Mouse (Mus musculus): Measurements from ENCODE around the gene St6galnac3.

St6galnac3 gene

GRCm38 (mm10) chr3:153734741-153735140 is 9.8 kb upstream of the St6galnac3 start:
- intact Hi-C loops (cut with DNase I), result no loop called here

- intact Hi-C loops (cut with DNase I), result no loop called here
Observed at GRCm38 (mm10) chr3:153733364-153734159, 8.6 kb upstream of the St6galnac3 start.

GRCm38 (mm10) chr3:153732749-153733148 is 7.8 kb upstream of the St6galnac3 start:
- intact Hi-C loops (cut with DNase I), result no loop called here

DNA sequence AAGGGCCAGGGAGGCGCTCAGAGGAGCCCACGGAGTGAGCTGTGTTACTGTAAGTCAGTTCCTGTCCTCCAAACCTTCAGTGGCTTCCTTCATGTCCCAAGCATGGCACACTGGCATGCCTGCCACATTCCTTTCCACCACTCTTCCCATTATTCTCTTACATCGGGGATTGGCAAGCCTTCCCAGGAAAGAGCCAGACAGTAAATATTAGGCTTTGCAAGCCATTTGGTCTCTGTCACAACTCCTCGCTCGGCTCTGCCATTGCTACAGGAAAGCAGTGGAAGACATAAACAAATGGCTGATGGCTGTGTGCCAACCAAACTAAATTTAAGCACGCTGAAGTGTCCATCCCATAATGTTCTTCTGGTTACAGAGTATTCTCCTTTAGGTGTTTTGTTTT is 7.1 kb upstream of the St6galnac3 start:
- intact Hi-C loops (cut with DNase I), result no loop called here

DNA sequence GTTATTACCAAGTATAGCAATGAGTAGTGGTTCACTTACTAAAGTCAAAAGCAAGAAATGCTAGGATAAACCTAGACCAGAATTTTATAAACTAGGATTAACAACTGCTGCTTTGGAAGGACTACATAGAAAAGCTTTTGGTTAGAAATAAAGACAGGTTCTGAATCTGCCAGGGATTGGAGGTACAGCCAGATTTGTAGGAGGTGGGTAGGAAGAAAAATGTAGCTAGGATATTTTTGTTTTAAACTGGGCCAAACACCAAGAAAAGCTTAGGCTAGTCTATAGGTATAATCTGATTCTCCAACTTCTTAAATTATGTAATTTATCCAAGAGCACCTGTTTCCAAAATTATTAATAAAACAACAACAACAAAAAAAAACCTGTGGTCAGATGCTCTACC is 3.6 kb upstream of the St6galnac3 start:
- intact Hi-C loops (cut with DNase I), result no loop called here

DNA sequence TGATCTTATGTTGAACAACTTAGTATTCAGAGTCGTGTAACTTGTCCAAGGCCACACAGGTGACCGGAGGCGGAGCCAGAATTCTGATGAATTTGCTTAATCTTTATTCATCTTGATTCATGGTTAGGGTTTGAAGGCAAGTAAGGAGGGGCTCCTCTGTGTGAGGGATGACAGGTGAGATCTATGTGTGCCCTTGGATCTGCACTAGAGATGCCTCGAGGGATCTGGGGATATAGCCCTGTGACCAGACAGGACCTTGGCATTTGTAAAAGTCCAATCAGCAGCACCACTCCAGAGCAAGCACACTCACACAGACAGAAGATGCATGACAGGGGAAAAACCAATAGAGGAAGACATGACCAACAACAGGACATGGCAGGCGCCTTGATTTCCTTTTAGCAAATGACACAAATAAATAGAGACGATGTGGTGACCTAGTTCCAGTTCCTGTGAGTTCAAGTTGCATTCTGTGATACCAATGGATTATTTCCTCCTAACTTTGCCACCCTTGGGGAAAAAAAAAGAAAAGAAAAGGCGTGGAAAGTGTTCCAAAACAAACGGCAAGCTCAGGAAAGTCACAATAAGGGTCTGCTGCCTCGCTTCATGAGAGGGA is 1.4 kb downstream of the St6galnac3 start:
- intact Hi-C loops (cut with DNase I), result no loop called here

DNA sequence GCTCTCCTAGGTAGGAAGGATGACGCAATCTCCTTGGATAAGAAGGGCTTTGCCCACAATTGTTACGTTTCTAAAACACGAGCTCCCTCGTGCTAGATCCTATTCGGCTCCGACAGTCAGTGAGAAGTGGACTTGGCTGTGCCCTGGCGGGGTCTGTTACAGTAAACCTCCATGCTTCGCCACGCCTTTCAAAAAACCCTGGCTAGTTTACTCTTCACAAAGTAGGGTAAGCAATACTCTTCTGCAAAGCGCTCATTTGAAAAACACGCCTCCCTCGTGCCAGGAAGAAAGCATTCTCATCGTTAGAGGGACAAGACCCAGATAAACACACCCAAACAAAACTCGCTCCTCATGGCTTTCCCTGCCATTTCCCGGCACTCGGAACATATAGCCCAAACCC is 3.4 kb downstream of the St6galnac3 start:
- intact Hi-C loops (cut with DNase I), result no loop called here

DNA sequence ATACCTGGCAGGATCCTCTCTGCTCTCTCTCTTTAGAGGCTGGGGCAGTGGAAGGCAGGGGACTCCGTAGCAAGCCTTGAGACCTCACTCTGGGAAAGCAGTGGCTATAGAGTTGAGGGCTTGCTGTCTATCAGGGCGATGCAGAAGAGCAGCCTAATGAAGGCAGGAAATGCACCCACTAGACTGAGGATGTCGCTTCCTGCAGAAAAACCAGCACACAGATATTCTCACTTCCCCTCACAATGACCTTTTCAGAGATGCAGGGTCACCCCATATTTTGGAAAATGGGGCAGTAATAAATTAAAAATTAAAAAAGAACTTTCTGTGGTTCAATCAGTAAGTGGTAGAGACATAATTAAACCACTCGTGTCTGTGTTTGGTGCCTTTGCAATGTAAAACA is 4.1 kb downstream of the St6galnac3 start:
- intact Hi-C loops (cut with DNase I), result no loop called here

DNA sequence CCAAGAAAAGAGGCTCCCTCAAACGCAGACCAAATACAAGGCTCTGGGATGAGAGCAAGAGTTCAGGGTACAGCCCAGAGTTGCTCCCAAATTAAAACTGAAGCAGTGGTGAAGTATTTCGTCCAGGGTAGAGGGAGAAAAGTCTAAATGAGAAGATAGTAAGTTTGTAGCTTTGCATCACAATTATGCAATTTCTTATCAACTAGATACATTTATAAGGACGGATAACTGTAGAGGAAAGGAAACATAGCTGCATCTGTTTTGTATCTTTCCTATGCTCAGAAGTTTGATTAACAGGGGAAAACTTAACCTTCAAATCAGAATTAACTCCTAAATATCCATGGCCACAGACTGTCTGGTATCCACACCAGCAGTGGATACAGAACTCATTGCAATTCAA is 4.7 kb downstream of the St6galnac3 start:
- intact Hi-C loops (cut with DNase I), result no loop called here

- intact Hi-C loops (cut with DNase I), result no loop called here
Observed at GRCm38 (mm10) chr3:153719256-153719970, 5.6 kb downstream of the St6galnac3 start.

- intact Hi-C loops (cut with DNase I), result no loop called here
Observed at GRCm38 (mm10) chr3:153718724-153719123, 6.2 kb downstream of the St6galnac3 start.

- intact Hi-C loops (cut with DNase I), result no loop called here
Observed at GRCm38 (mm10) chr3:153717742-153718141, 7.2 kb downstream of the St6galnac3 start.

DNA sequence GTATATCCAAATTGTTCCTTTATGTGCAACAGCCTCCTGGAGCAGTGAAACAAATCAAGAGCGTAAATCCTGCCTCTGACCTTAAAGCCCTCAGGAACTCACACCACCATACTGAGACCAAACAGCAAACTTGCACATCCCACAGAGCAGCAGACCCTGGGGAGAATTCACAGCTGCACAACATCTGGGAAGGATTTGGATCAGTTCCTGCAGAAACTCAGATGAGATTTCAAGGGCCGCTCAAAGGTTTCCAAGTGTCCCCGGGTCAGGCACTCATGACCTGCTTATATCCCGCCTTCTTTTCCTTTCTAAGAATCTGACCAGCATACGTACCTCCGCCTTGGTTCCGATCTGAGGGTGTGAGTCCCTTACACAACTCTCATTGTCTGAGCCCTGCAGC is 9.3 kb downstream of the St6galnac3 start:
- intact Hi-C loops (cut with DNase I), result no loop called here

- intact Hi-C loops (cut with DNase I), result no loop called here
Observed at GRCm38 (mm10) chr3:153710545-153710944, 14.4 kb downstream of the St6galnac3 start.

DNA sequence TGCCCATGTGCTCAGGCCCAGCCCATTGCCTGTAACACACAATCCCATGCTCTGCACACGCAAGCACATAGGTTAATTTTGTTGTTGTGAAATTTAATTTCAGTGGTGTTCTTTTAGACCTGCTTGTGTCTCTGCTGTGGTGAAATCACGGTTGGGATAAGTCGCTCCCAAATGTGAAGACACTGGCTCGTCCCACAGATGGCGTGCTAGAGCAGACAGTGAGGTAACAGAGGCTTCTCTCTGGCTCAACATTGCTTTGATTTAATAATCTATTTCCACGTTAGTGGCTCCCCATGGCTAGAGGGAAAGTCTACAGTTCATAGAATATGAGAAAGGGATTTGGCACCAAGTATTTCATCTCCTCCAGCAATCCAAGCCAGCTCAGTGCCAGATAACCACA is 17.3 kb downstream of the St6galnac3 start:
- intact Hi-C loops (cut with DNase I), result no loop called here

GRCm38 (mm10) chr3:153706901-153707300 is 18.1 kb downstream of the St6galnac3 start:
- intact Hi-C loops (cut with DNase I), result no loop called here

DNA sequence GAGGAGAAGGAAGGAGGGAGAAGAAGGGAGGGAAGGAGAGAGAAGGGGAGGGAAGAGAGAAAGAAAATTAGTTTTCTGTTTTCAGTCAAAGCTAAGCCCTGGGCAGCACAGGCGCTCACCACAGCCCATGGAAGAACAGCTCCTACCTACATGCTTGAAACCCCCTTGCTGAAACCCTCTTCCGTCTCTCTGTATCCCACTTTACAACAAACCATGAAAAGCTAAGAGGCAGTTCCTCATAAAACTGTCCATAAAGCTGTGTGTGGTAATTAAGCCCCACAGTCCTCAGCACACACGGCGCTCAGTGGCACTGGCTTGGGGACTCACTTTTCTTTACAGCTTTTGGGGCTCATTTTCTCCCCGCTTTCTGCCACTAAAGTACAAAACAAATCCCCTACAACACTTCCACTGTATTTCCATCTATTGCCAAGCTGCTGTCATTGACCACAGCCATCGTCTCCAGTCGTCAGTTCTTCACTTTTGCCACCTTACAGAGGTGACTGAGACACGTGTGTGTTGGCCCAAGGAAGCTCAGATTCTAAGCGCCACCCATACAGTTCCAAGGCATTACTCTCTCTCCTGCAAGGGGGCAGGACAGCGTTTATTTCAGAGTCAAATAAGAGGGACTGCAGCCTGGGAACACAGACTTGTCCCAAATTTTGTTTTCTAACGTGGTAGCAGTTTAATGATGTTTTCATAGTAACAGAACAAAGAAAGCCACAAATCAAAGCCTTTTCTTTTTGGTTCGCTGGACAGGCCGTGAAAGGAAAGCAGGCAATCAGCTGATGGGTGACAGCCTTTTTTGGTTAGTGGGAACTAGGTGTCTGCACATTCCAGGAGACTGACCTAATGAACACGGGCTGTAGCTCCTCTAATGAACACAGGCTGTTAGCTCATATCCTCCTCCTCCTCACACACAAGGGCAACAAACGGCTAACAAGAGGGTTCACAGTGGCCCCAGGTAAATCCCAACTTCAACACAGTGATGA is 22.9 kb downstream of the St6galnac3 start:
- intact Hi-C loops (cut with DNase I), result no loop called here

DNA sequence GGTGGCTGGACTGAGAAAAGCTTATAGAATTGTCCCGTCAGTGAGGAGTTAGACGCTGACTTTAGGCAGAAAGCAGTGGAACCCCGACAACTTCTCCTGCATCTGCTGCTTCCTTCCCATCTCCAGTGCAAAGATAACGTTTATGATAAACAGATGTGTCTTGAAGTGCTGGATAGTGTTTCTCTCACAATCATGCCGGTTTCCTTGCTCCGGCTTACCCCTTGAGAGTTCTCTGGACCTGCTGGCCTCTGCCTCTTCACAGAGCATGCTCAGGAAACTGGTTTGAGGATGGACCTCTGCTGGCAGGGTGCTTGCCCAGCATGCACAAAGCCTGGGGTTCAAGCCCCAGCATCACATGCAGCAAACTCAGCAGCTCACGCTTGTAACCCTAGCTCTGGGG is 23.8 kb downstream of the St6galnac3 start:
- intact Hi-C loops (cut with DNase I), result no loop called here

- intact Hi-C loops (cut with DNase I), result no loop called here
Observed at GRCm38 (mm10) chr3:153699086-153699485, 25.9 kb downstream of the St6galnac3 start.

GRCm38 (mm10) chr3:153692978-153693377 is 32.0 kb downstream of the St6galnac3 start:
- intact Hi-C loops (cut with DNase I), result no loop called here

- intact Hi-C loops (cut with DNase I), result no loop called here
Observed at GRCm38 (mm10) chr3:153692206-153692813, 32.7 kb downstream of the St6galnac3 start.
